Mouse (Mus musculus): Measurements from ENCODE around the gene Zfp882. TPM values are rescaled to one million over a fixed set of nuclear protein-coding genes. Genes with fewer than 3 reads are reported as not detected.

The Zfp882 gene
- polyA plus RNA-seq, 1 experiment from 2014 or later, result 15.8 TPM

Other genes starting within 250 kb of the Zfp882 start
- 16.6 and 16.7 TPM in 2 replicates for gene Unc13a, start 236.9 kb upstream of the Zfp882 start, polyA plus RNA-seq (2014; fragmentation: Nextera tagmentation; extraction: Ambion mirVana)
- gene Jak3, start 232.3 kb upstream of the Zfp882 start, polyA plus RNA-seq (2014; fragmentation: Nextera tagmentation; extraction: Ambion mirVana), result 5.4 TPM in 2 replicates
- gene Insl3, start 219.4 kb upstream of the Zfp882 start, polyA plus RNA-seq (2014; fragmentation: Nextera tagmentation; extraction: Ambion mirVana), result 1.4 and 1.5 TPM in 2 replicates
- 0.21 and 0.41 TPM in 2 replicates for gene B3gnt3, start 206.8 kb upstream of the Zfp882 start, polyA plus RNA-seq (2014; fragmentation: Nextera tagmentation; extraction: Ambion mirVana)
- 57.3 and 61.0 TPM in 2 replicates for gene Fcho1, start 182.9 kb upstream of the Zfp882 start, polyA plus RNA-seq (2014; fragmentation: Nextera tagmentation; extraction: Ambion mirVana)
- gene Zfp709, start 26.6 kb upstream of the Zfp882 start, polyA plus RNA-seq (2014; fragmentation: Nextera tagmentation; extraction: Ambion mirVana), result 9.8 and 10.4 TPM in 2 replicates
- 35.3 and 37.8 TPM in 2 replicates for gene Zfp617, start within 50 bp of the Zfp882 start, polyA plus RNA-seq (2014; fragmentation: Nextera tagmentation; extraction: Ambion mirVana)
- gene Zfp961, start 42.4 kb downstream of the Zfp882 start, polyA plus RNA-seq (2014; fragmentation: Nextera tagmentation; extraction: Ambion mirVana), result 18.8 and 25.4 TPM in 2 replicates
- 0.20 and 0.53 TPM in 2 replicates for gene Cyp4f18, start 101.0 kb downstream of the Zfp882 start, polyA plus RNA-seq (2014; fragmentation: Nextera tagmentation; extraction: Ambion mirVana)
- gene Olfr372, start 132.6 kb downstream of the Zfp882 start, polyA plus RNA-seq (2014; fragmentation: Nextera tagmentation; extraction: Ambion mirVana), result not detected in 2 replicates
- not detected in 2 replicates for gene Olfr373, start 174.6 kb downstream of the Zfp882 start, polyA plus RNA-seq (2014; fragmentation: Nextera tagmentation; extraction: Ambion mirVana)
- gene Olfr374, start 198.4 kb downstream of the Zfp882 start, polyA plus RNA-seq (2014; fragmentation: Nextera tagmentation; extraction: Ambion mirVana), result not detected in 2 replicates
- gene Tpm4, start 226.4 kb downstream of the Zfp882 start, polyA plus RNA-seq (2014; fragmentation: Nextera tagmentation; extraction: Ambion mirVana), result 177 and 186 TPM in 2 replicates